Mouse (Mus musculus) CH12.LX (cell line): ENCODE data around the gene Npas1. TPM values are rescaled to one million over a fixed set of nuclear protein-coding genes. Genes with fewer than 3 reads are reported as not detected.

Source experiments
- DNase-seq: peaks from one replicate; pipeline ENCODE4 v3.0.0-alpha.2; 2013; ENCODE audit errors: extremely low read depth
- H3K27ac ChIP-seq: 2 replicates; pipeline ENCODE4 v1.5.1; 2012; ENCODE audit warnings: low read depth, mild to moderate bottlenecking, control low read depth, moderate library complexity; ENCODE audit not compliant: insufficient read depth
- H3K27me3 ChIP-seq: replicated peaks from 2 replicates; pipeline ENCODE3; 2012; ENCODE audit warnings: inconsistent platforms
- H3K36me3 ChIP-seq, 2 experiments: replicated peaks in 1 of 2; 2 replicates each; pipeline versions ENCODE3 to v1.6.1; 2012; ENCODE audit warnings: inconsistent platforms in 1 of 2, low read length in 1 of 2, mild to moderate bottlenecking in 1 of 2, mixed read lengths in 1 of 2, moderate library complexity in 1 of 2; ENCODE audit not compliant: control insufficient read depth in 1 of 2, insufficient read depth in 1 of 2
- H3K4me1 ChIP-seq, 2 experiments: 2 replicates each; pipeline ENCODE4 v1.6.1; 2012; ENCODE audit warnings: inconsistent platforms in 1 of 2, moderate library complexity in 1 of 2; ENCODE audit not compliant: insufficient read depth in 2 of 2, control insufficient read depth in 1 of 2
- H3K4me2 ChIP-seq: 2 replicates; pipeline ENCODE4 v1.6.1; 2012; ENCODE audit warnings: low read depth, mild to moderate bottlenecking, control low read depth; ENCODE audit not compliant: poor library complexity, insufficient read depth, severe bottlenecking
- H3K4me3 ChIP-seq, 3 experiments: fragments of 150-350 bp in 1 of 3; sonication (generic) in 1 of 3; replicated peaks in 1 of 3; 2 replicates each; pipeline versions ENCODE3 to v1.5.1; 2011 to 2012; ENCODE audit warnings: low read depth in 2 of 3, low read length in 2 of 3, mild to moderate bottlenecking in 2 of 3, moderate library complexity in 2 of 3, control low read depth in 1 of 3, improper control_type of control experiment in 1 of 3, inconsistent platforms in 1 of 3, mixed read lengths in 1 of 3; ENCODE audit not compliant: poor library complexity in 1 of 3
- H3K79me2 ChIP-seq: replicated peaks from 2 replicates; pipeline ENCODE4 v1.6.1; 2012; ENCODE audit warnings: mild to moderate bottlenecking, moderate library complexity; ENCODE audit not compliant: control insufficient read depth, poor library complexity, insufficient read depth, severe bottlenecking; ENCODE audit errors: extremely low read depth
- H3K9ac ChIP-seq: 2 replicates; pipeline ENCODE4 v1.6.1; 2012; ENCODE audit warnings: low read depth, mild to moderate bottlenecking, control low read depth, moderate library complexity; ENCODE audit not compliant: insufficient read depth
- H3K9me3 ChIP-seq: replicated peaks from 2 replicates; pipeline ENCODE3; 2012; ENCODE audit warnings: low read length, inconsistent platforms, mixed read lengths
- CTCF ChIP-seq, 2 experiments: IDR thresholded peaks in 1 of 2; conservative IDR thresholded peaks in 1 of 2; 2 replicates each; pipeline ENCODE4 v1.5.1; 2011 to 2012; ENCODE audit warnings: low read depth in 2 of 2, low read length in 2 of 2, improper control_type of control experiment in 1 of 2, inconsistent platforms in 1 of 2, mild to moderate bottlenecking in 1 of 2, moderate library complexity in 1 of 2
- ELF1 ChIP-seq: IDR thresholded peaks from 2 replicates; pipeline ENCODE4 v1.6.1; 2014; ENCODE audit warnings: low read depth, mild to moderate bottlenecking, inconsistent platforms, low read length, improper control_type of control experiment
- EP300 ChIP-seq: IDR thresholded peaks from 2 replicates; pipeline ENCODE4 v1.6.1; 2011; ENCODE audit warnings: low read length, improper control_type of control experiment
- IRF4 ChIP-seq: IDR thresholded peaks from 2 replicates; pipeline ENCODE4 v1.6.1; 2014; ENCODE audit warnings: low read depth, mild to moderate bottlenecking, inconsistent platforms, low read length, improper control_type of control experiment
- JUND ChIP-seq: conservative IDR thresholded peaks from 2 replicates; pipeline ENCODE4 v1.6.1; 2011; ENCODE audit warnings: low read depth, low read length, improper control_type of control experiment
- MAFK ChIP-seq: IDR thresholded peaks from 2 replicates; pipeline ENCODE4 v1.6.1; 2011; ENCODE audit warnings: low read length, improper control_type of control experiment; ENCODE audit not compliant: insufficient replicate concordance
- MYC ChIP-seq: IDR thresholded peaks from 2 replicates; pipeline ENCODE4 v1.6.1; 2011; ENCODE audit warnings: low read depth, mild to moderate bottlenecking, improper control_type of control experiment, low read length
- NELFE ChIP-seq: IDR thresholded peaks from 2 replicates; pipeline ENCODE4 v1.6.1; 2011; ENCODE audit warnings: low read depth, low read length, improper control_type of control experiment
- NRF1 ChIP-seq: IDR thresholded peaks from 2 replicates; pipeline ENCODE4 v1.6.1; 2014; ENCODE audit warnings: low read depth, mild to moderate bottlenecking, inconsistent platforms, low read length, improper control_type of control experiment, moderate library complexity
- POLR2A ChIP-seq: IDR thresholded peaks from 2 replicates; pipeline ENCODE4 v1.6.1; 2011; ENCODE audit warnings: low read depth, mild to moderate bottlenecking, improper control_type of control experiment, low read length
- POLR2AphosphoS2 ChIP-seq: IDR thresholded peaks from 2 replicates; pipeline ENCODE4 v1.6.1; 2011; ENCODE audit warnings: low read depth, low read length, improper control_type of control experiment
- RCOR1 ChIP-seq: conservative IDR thresholded peaks from 2 replicates; pipeline ENCODE4 v1.6.1; 2012; ENCODE audit warnings: low read depth, mild to moderate bottlenecking, inconsistent platforms, low read length, improper control_type of control experiment
- TBP ChIP-seq: conservative IDR thresholded peaks from 2 replicates; pipeline ENCODE4 v1.6.1; 2011; ENCODE audit warnings: low read depth, low read length, improper control_type of control experiment
- TCF12 ChIP-seq: IDR thresholded peaks from 2 replicates; pipeline ENCODE4 v1.6.1; 2014; ENCODE audit warnings: low read depth, mild to moderate bottlenecking, inconsistent platforms, low read length, improper control_type of control experiment
- ZKSCAN1 ChIP-seq: IDR thresholded peaks from 2 replicates; pipeline ENCODE4 v1.6.1; 2012; ENCODE audit warnings: low read depth, inconsistent platforms, low read length, improper control_type of control experiment, borderline replicate concordance
- ZMIZ1 ChIP-seq: IDR thresholded peaks from 2 replicates; pipeline ENCODE4 v1.6.1; 2012; ENCODE audit warnings: low read depth, mild to moderate bottlenecking, inconsistent platforms, low read length, improper control_type of control experiment
- ZNF384 ChIP-seq: IDR thresholded peaks from 2 replicates; pipeline ENCODE4 v1.6.1; 2012; ENCODE audit warnings: low read depth, low read length, improper control_type of control experiment, inconsistent platforms
- dilution Hi-C: fragments of 300-500 bp; cut with MboI; formaldehyde crosslinking; loops from 2 replicates; pipeline ENCODE4 v1.14.3; 2020; ENCODE audit warnings: low sequenced_read_pairs; ENCODE audit not compliant: extremely low pct_unique_long_range_greater_than_20kb, extremely low pct_ligation_motif_present
- in situ Hi-C: fragments of 300-500 bp; cut with MboI; formaldehyde crosslinking; loops from 3 replicates; pipeline ENCODE4 v1.14.3; 2019; ENCODE audit warnings: low sequenced_read_pairs, low pct_ligation_motif_present, low pct_unique_long_range_greater_than_20kb, mixed read lengths
- polyA plus RNA-seq: library from polyadenylated mRNA; unstranded; fragments of >175 nt; gene quantifications from 2 replicates; pipeline ENCODE4 v1.2.1, GENCODE M21; 2012; ENCODE audit warnings: low read depth; ENCODE audit not compliant: insufficient read length
- total RNA-seq, 2 experiments: library from RNA; depleted of rRNA; stranded (reverse); fragments of 300-350 nt in 1 of 2; fragments of >200 nt in 1 of 2; gene quantifications; 2 replicates each; pipeline ENCODE4 v1.2.3; 2012 to 2014

The Npas1 gene
- total and polyA plus RNA-seq, 3 experiments, result 0.08 to 0.56 TPM; not detected in 1

- Histone ChIP-seq H3K4me3 (no peak overlapping the region), H3K36me3 (no peaks in the 10 kb centered on the region), H3K4me1 (peaks cover 0 to 6% of the 10 kb centered on the region in 2 experiments; a peak in 2 of 4 replicates), H3K9me3 (no peaks in the 10 kb centered on the region), H3K79me2 (no peaks in the 10 kb centered on the region), H3K27ac (no peak overlapping the region), H3K27me3 (peaks cover 5% of the 10 kb centered on the region), H3K9ac (no peak overlapping the region)
- dilution Hi-C loops (no loop called here), in situ Hi-C loops (loop anchor here (5.0 kb wide), 1 partner anchor 69 kb away; no protein-coding TSS in a partner anchor)
- peak; percentile 45 for DNase-seq
- TF ChIP-seq MAFK (no peak), CTCF (conservative IDR thresholded peaks at IDR 0.05 in 1 of 2, IDR thresholded peaks at IDR 0.05 in 1 of 2; ENCODE audit: low read depth in 2 of 2, low read length in 2 of 2) (peak; percentile 20 to 91; a peak in 2 of 4 replicates)
- TF ChIP-seq, all 38 proteins: peak for 1
- H3K4me2 ChIP-seq, result no peak overlapping the region
Measured at GRCm38 (mm10) chr7:16466565-16466964, 11.0 kb downstream of the Npas1 start.

DNA sequence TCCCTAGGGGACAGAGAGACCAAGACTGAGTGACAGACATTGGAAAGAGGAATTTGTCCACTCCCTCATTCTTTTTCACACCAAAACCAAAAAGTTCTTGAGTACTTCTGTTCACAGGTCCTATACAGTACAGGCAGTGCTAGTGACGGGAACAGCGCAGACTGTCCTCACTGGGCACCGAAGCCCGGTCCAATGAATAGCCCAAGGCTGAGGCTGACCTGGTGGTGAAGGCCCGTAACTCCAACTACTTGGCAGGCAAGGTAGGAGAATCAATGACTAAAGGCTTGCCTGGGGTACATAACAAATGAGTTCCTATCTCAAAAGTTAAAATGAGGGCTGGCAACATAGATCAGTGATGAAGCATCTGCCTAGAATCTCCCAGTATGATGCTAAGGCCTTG lies 12.0 kb downstream of the Npas1 start:
- Histone ChIP-seq H3K79me2 (no peaks in the 10 kb centered on the region), H3K9ac (no peak overlapping the region), H3K36me3 (no peaks in the 10 kb centered on the region), H3K27me3 (peaks cover 5% of the 10 kb centered on the region), H3K4me3 (no peak overlapping the region), H3K9me3 (no peaks in the 10 kb centered on the region), H3K4me2 (no peak overlapping the region), H3K4me1 (peaks cover 2 to 6% of the 10 kb centered on the region in 2 experiments; a peak in 3 of 4 replicates), H3K27ac (no peak overlapping the region)
- in situ Hi-C loops, result loop anchor here (5.0 kb wide), 1 partner anchor 68 kb away; no protein-coding TSS in a partner anchor
- dilution Hi-C loops, result no loop called here
- no peak for TF ChIP-seq POLR2A
- TF ChIP-seq NRF1, result no peak
- TF ChIP-seq IRF4, result no peak
- no peak for TF ChIP-seq ZKSCAN1
- no peak for TF ChIP-seq ZMIZ1
- no peak for TF ChIP-seq NELFE
- TF ChIP-seq MAFK, result no peak
- TF ChIP-seq MYC, result no peak
- no peak for TF ChIP-seq TBP
- no peak for TF ChIP-seq POLR2AphosphoS2
- TF ChIP-seq EP300, result no peak
- no peak for TF ChIP-seq TCF12
- no peak for TF ChIP-seq JUND
- no peak for TF ChIP-seq ELF1
- no peak for TF ChIP-seq RCOR1
- no peak for TF ChIP-seq ZNF384
- DNase-seq, result no peak
